Mouse (Mus musculus) ES-E14 (cell line): ENCODE measurements around the gene Metap1. TPM values are rescaled to one million over a fixed set of nuclear protein-coding genes. Genes with fewer than 3 reads are reported as not detected.
A peak's percentile ranks its signal among the peaks of the same experiment; 100 is the strongest.

Experiments
- DNase-seq: peaks from one replicate; pipeline ENCODE4 v3.0.0-alpha.2; 2013; ENCODE audit warnings: low read depth, low spot score
- H3K27ac ChIP-seq: 2 replicates; pipeline ENCODE4 v1.5.1; 2012; ENCODE audit warnings: low read depth, mild to moderate bottlenecking, low read length, moderate library complexity, mixed read lengths; ENCODE audit not compliant: poor library complexity, insufficient read depth, severe bottlenecking
- H3K36me3 ChIP-seq: 2 replicates; pipeline ENCODE4 v1.6.1; 2012; ENCODE audit warnings: mild to moderate bottlenecking, low read length, moderate library complexity, mixed read lengths; ENCODE audit not compliant: control insufficient read depth, poor library complexity, insufficient read depth, severe bottlenecking
- H3K4me1 ChIP-seq, 2 experiments: fragments of 150-350 bp in 1 of 2; sonication (generic) in 1 of 2; 2 replicates each; pipeline ENCODE4 v1.6.1; 2012; ENCODE audit warnings: low read length in 2 of 2, mild to moderate bottlenecking in 1 of 2, mixed read lengths in 1 of 2; ENCODE audit not compliant: control insufficient read depth in 2 of 2, insufficient read depth in 2 of 2, poor library complexity in 1 of 2
- H3K4me3 ChIP-seq, 2 experiments: fragments of 150-350 bp in 1 of 2; sonication (generic) in 1 of 2; 2 replicates each; pipeline ENCODE4 v1.5.1; 2012; ENCODE audit warnings: low read length in 2 of 2, low read depth in 1 of 2, mild to moderate bottlenecking in 1 of 2, mixed read lengths in 1 of 2; ENCODE audit not compliant: insufficient read depth in 1 of 2, poor library complexity in 1 of 2, severe bottlenecking in 1 of 2
- H3K9ac ChIP-seq: 2 replicates; pipeline ENCODE4 v1.6.1; 2012; ENCODE audit warnings: low read depth, mild to moderate bottlenecking, low read length, mixed read lengths; ENCODE audit not compliant: poor library complexity, insufficient read depth, severe bottlenecking
- H3K9me3 ChIP-seq: fragments of 150-350 bp; sonication (generic); 2 replicates; pipeline ENCODE4 v1.6.1; 2012; ENCODE audit warnings: low read depth, mild to moderate bottlenecking, low read length; ENCODE audit not compliant: control insufficient read depth, insufficient read depth
- CHD2 ChIP-seq: IDR thresholded peaks from 2 replicates; pipeline ENCODE4 v1.6.1; 2014; ENCODE audit warnings: mild to moderate bottlenecking, low read depth, low read length, inconsistent platforms
- HCFC1 ChIP-seq: IDR thresholded peaks from 2 replicates; pipeline ENCODE4 v1.6.1; 2012; ENCODE audit warnings: low read length, inconsistent platforms, borderline replicate concordance; ENCODE audit not compliant: insufficient read depth
- MAFK ChIP-seq: IDR thresholded peaks from 2 replicates; pipeline ENCODE4 v1.6.1; 2014; ENCODE audit warnings: mild to moderate bottlenecking, low read depth, low read length, inconsistent platforms; ENCODE audit not compliant: insufficient read depth
- ZC3H11A ChIP-seq: IDR thresholded peaks from 2 replicates; pipeline ENCODE4 v1.6.1; 2012; ENCODE audit warnings: low read depth, mild to moderate bottlenecking, inconsistent platforms, low read length, borderline replicate concordance
- ZNF384 ChIP-seq: IDR thresholded peaks from 2 replicates; pipeline ENCODE4 v1.6.1; 2012; ENCODE audit warnings: low read depth, low read length, inconsistent platforms
- in situ Hi-C, 2 experiments: fragments of 600-800 bp; cut with MboI; formaldehyde crosslinking; loops; one replicate each; pipeline ENCODE4 v1.15.1; 2025; ENCODE audit warnings: low sequenced_read_pairs in 2 of 2, inconsistent platforms in 1 of 2; ENCODE audit not compliant: unreplicated experiment in 2 of 2
- total RNA-seq: library from RNA; depleted of rRNA; stranded (reverse); fragments of 300-350 nt; gene quantifications from 2 replicates; pipeline ENCODE4 v1.2.3, GENCODE M21; 2012; rRNA removed

The Metap1 gene
- 50.8 and 67.7 TPM in 2 replicates for total RNA-seq

DNA sequence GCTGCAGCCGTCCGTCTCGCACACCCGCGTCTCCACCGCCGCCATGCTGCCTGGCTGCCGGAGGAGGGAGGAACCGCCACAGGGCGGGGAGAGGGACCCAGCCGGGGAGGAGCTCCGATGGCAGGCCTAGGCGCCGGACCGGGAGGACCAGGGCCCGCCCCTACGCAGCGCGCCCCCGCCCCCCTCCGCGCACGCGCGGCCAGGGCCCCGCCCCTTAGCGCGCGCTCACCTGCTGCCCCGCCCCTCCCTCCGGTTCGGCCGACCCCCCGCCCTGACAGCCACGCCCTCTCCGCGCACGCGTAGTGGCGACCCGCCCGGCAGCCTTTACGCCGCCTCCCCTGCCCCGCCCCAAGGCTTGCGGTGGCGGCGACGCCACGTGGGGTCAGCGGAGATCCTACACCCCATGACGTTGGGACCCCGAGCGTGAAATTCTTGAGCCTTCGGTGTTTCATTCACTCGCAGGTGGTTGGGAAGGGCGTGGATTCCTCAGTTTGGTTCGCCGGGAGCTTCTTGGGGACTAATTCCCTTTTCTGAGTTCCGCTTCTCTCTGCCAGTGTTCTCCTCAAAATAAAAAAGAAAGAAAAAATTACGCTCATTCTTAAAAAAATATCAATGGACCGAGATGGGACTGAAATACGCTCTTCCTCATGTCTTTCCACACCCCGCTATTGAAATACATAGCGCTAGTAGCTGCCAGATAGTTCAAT, at the start of gene Metap1:
Gene Metap1 (minus strand): TSS at position 189 of the 707 bp plus-strand sequence.
- Histone ChIP-seq H3K36me3 (peaks cover 5% of the 10 kb centered on the region; the same call in 1 of the 2 replicates), H3K9me3 (no peaks in the 10 kb centered on the region), H3K4me1 (peaks cover 0 to 4% of the 10 kb centered on the region in 2 experiments; a peak in 1 of 4 replicates), H3K4me3 (peak within 1 kb of the TSS; percentile 95 to 99), H3K27ac (no peak within 1 kb of the TSS; the same call in none of the 2 replicates), H3K9ac (peak within 1 kb of the TSS; percentile 96)
- in situ Hi-C loops: no loop called here
- TF ChIP-seq HCFC1 (0 out of 2 replicates have a peak, but pooled peaks have one; percentile 47), ZNF384 (no peak)
- DNase-seq: peak; percentile 77

DNA sequence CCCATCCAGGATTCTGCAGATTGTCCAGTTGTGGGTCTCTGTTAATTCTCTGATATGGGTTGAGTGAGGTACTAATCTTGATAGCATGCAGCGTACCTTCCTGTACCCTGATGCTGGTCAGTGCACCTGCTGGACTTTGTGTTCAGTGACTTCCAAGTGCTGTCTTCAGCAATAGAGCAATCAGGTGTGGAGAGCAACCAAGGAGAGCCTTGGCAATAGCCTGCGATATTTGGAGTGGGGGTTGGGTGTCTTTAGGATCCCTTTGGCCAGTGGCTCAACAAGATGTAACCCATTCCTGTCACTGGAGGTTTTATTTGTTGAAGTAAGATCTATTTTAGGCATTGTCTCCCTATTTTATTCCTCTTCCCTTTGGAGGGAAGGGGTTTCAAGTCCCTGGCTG, 46.7 kb upstream of the Metap1 start:
- DNase-seq: no peak
- H3K27ac ChIP-seq: no peak overlapping the region
- no peak for TF ChIP-seq HCFC1
- TF ChIP-seq ZC3H11A: no peak
- TF ChIP-seq MAFK: no peak
- TF ChIP-seq CHD2: no peak
- TF ChIP-seq ZNF384: no peak
- H3K9ac ChIP-seq: no peak overlapping the region
- in situ Hi-C loops: no loop called here
- H3K4me1 ChIP-seq: peaks cover 0 to 7% of the 10 kb centered on the region in 2 experiments; a peak in 2 of 4 replicates
- no peak overlapping the region for H3K4me3 ChIP-seq
- H3K36me3 ChIP-seq: peaks cover 4% of the 10 kb centered on the region; the same call in 1 of the 2 replicates
- no peaks in the 10 kb centered on the region for H3K9me3 ChIP-seq

DNA sequence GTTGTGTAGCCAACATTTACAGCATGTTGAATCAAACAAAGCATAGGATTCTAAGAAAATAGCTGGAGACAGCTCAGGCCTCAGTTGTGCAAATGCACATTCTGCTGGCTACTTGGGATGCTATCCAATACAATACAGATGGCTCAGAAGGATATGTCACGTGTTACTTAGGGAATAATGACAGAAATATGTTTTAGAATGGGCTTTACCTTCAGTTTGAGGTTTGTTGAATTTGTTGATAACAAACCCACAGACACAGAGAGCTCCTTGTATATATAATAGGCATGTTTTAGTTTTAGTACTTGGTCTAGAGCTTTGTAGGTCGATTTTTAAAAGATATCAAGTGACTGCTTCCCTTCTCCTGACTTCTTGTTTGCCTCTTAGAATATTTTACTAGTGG, 43.4 kb upstream of the Metap1 start:
- TF ChIP-seq ZC3H11A: no peak
- no peak overlapping the region for H3K4me3 ChIP-seq
- DNase-seq: no peak
- in situ Hi-C loops: no loop called here
- H3K4me1 ChIP-seq: peaks cover 0 to 10% of the 10 kb centered on the region in 2 experiments; a peak in 2 of 4 replicates
- H3K9me3 ChIP-seq: no peaks in the 10 kb centered on the region
- no peak overlapping the region; the same call in 1 of the 2 replicates for H3K9ac ChIP-seq
- H3K36me3 ChIP-seq: peaks cover 6% of the 10 kb centered on the region; the same call in 1 of the 2 replicates
- no peak overlapping the region for H3K27ac ChIP-seq

DNA sequence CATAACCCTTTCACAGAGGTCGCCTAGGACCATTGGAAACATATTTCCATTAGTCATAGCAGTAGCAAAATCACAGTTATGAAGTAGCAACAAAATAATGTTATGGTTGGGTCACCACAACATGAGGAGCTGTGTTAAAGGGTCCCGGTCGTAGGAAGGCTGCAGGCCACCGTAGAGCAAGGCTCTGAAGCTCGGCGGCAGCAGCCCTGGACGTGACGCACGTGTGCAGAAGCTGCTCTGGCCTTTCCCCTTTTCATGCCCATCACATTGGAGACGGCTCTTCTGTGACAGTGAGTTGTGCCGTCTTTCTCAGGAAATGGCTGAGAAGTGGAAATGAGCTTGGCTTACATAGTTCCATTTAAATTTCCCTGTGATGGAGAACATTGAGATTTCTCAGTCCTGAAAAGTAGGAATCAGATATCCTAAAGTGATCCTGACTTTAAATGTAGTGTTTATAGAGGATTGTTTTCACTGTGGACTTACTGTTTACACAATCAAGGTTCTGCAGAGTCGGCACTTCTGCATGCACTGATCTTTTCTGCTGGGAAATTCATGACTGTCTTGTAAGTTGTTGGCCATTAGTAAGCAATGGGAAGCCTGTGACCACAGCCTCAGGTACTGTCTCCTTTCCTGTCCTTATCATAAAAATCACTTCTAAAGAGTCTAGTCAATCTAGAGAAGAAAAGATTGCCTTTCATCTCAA, 42.3 kb upstream of the Metap1 start:
- H3K9ac ChIP-seq: no peak overlapping the region
- in situ Hi-C loops: no loop called here
- H3K9me3 ChIP-seq: no peaks in the 10 kb centered on the region
- peak overlapping the region in 1 of 2 experiments; percentile 32; a peak in 1 of 4 replicates for H3K4me3 ChIP-seq
- no peak for DNase-seq
- H3K36me3 ChIP-seq: peaks cover 6% of the 10 kb centered on the region; the same call in 1 of the 2 replicates
- H3K4me1 ChIP-seq: peaks cover 0 to 10% of the 10 kb centered on the region in 2 experiments; a peak in 2 of 4 replicates
- no peak overlapping the region for H3K27ac ChIP-seq
- TF ChIP-seq HCFC1: no peak
- no peak for TF ChIP-seq ZC3H11A
- peak; percentile 49; the same call in 1 of the 2 replicates for TF ChIP-seq MAFK
